Mouse (Mus musculus) cerebellum, adult 2 months (tissue): ENCODE data around the gene Heatr5a.

Experiments
- CTCF ChIP-seq: fragments of 200-500 bp; IDR thresholded peaks from 2 replicates; pipeline ENCODE4 v1.5.1; 2011; ENCODE audit warnings: low read depth, mild to moderate bottlenecking, control low read depth, low read length, moderate library complexity, borderline replicate concordance; ENCODE audit not compliant: insufficient read depth
- POLR2A ChIP-seq: fragments of 200-500 bp; IDR thresholded peaks from 2 replicates; pipeline ENCODE4 v1.6.1; 2011; ENCODE audit warnings: low read length, control low read depth, borderline replicate concordance; ENCODE audit not compliant: insufficient read depth

DNA sequence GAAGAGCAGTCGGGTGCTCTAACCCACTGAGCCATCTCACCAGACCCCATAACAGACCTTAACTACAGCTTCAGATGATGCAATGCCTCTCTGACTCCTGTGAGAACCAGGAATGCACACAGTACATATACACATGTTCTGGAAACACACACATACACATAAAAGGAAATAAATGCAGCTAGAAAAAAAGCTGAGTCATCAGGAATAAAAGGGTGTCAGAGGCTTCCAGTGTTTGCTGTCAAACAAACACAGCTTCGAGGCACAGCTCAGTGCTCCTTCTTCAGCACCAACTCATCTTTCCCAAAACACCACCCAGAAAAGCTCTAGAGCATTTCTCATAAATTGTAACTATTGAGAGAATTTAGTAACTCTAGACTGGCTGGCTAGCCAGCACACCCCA is 86.3 kb downstream of the Heatr5a start:
- TF ChIP-seq POLR2A (no peak), CTCF (no peak)
